Mouse (Mus musculus) thymus, adult 2 months (tissue): ENCODE results near the gene Adam30.

Experiments used
- CTCF ChIP-seq: fragments of 200-500 bp; IDR thresholded peaks from 2 replicates; pipeline ENCODE4 v1.5.1; 2012; ENCODE audit warnings: mild to moderate bottlenecking, control low read depth, low read length, moderate library complexity, borderline replicate concordance; ENCODE audit not compliant: control insufficient read depth, poor library complexity, insufficient read depth; ENCODE audit errors: extremely low read depth
- POLR2A ChIP-seq: fragments of 200-500 bp; IDR thresholded peaks from 2 replicates; pipeline ENCODE4 v1.6.1; 2012; ENCODE audit warnings: mild to moderate bottlenecking, low read length, control low read depth, moderate library complexity; ENCODE audit not compliant: control insufficient read depth, poor library complexity, insufficient read depth; ENCODE audit errors: extremely low read depth

DNA sequence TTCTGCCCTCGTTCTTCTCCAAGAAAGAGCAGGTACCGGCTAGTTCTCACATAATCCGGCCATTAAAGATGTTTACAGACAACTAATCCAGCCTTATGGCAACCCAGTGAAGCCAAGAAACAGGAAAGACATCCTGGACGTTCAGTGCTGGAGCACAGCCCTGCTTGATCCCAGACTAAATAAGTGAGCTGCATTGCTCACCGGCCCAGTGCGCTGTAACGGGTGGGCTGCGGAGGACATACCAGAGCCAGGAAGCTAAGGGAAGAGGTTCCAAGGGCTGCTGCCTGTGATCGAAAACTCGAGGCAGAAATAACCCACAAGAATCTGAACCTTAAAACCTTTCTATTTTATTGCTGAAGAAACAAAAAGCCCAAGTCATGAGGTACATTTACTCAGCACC is 50.4 kb downstream of the Adam30 start:
- TF ChIP-seq POLR2A (no peak), CTCF (no peak)
